Mouse (Mus musculus) kidney, adult 2 months (tissue): Measurements from ENCODE around the gene Med12l. TPM values are rescaled to one million over a fixed set of nuclear protein-coding genes. Genes with fewer than 3 reads are reported as not detected.

Source experiments
- DNase-seq: peaks from one replicate; pipeline ENCODE4 v3.0.0; 2021
- H3K27ac ChIP-seq: fragments of 200-500 bp; 2 replicates; pipeline ENCODE4 v1.5.1; 2012; ENCODE audit warnings: low read depth, low read length, control low read depth, inconsistent platforms; ENCODE audit not compliant: insufficient read depth
- H3K27me3 ChIP-seq: fragments of 200-500 bp; replicated peaks from 2 replicates; pipeline ENCODE4 v1.6.1; 2012; ENCODE audit warnings: mild to moderate bottlenecking, moderate library complexity, low read length, inconsistent platforms; ENCODE audit not compliant: control insufficient read depth, insufficient read depth
- H3K36me3 ChIP-seq: fragments of 200-500 bp; 2 replicates; pipeline ENCODE4 v1.6.1; 2012; ENCODE audit warnings: mild to moderate bottlenecking, moderate library complexity, low read length, inconsistent platforms; ENCODE audit not compliant: control insufficient read depth, insufficient read depth
- H3K4me1 ChIP-seq: fragments of 200-500 bp; 2 replicates; pipeline ENCODE4 v1.6.1; 2011; ENCODE audit warnings: low read length; ENCODE audit not compliant: control insufficient read depth, insufficient read depth
- H3K4me3 ChIP-seq: fragments of 200-500 bp; 2 replicates; pipeline ENCODE4 v1.5.1; 2011; ENCODE audit warnings: mild to moderate bottlenecking, low read depth, low read length, control low read depth; ENCODE audit not compliant: insufficient read depth
- CTCF ChIP-seq: fragments of 200-500 bp; conservative IDR thresholded peaks from 2 replicates; pipeline ENCODE4 v1.5.1; 2011; ENCODE audit warnings: low read depth, mild to moderate bottlenecking, control low read depth, low read length, moderate library complexity, mixed read lengths; ENCODE audit not compliant: insufficient read depth, insufficient read length
- POLR2A ChIP-seq: fragments of 200-500 bp; IDR thresholded peaks from one replicate; pipeline ENCODE4 v1.6.1; 2011; ENCODE audit warnings: low read depth, low read length, control low read depth
- WGBS: fragments of 180-500 bp; shearing (Covaris S2); methylation state at CpG from one replicate; pipeline ENCODE4 v1.1.7; 2018; 5-methylcytosine and 5-hydroxymethylcytosine counted together
- polyA plus RNA-seq: library from polyadenylated mRNA; depleted of rRNA; stranded (reverse); fragments of >200 nt; gene quantifications from 2 replicates; pipeline ENCODE4 v1.2.3, GENCODE M21; 2012

The Med12l gene
- polyA plus RNA-seq, 1 experiment = 0.64 TPM

DNA sequence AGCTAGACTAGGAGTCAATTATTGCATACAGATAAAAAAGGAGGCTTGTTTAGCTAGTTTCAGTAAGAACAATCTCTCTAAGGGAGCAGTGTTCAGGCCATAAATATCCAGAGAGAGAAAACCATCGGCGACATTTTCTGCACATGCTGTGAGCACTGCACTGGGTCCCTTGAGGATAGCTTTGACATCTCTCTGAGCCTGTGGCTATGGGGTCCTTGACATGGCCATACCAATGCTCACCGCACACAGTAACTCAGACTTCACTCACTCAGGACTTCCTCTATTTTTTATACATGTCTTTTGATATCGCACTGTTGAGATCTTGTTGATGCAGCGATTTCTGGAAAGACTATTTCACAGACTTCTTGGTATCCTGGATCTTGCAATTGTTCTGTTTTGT, 151.4 kb downstream of the Med12l start:
- H3K27me3 ChIP-seq = no peaks in the 10 kb centered on the region
- no peak overlapping the region for H3K27ac ChIP-seq
- TF ChIP-seq CTCF = no peak
- TF ChIP-seq POLR2A = no peak
- no peak for DNase-seq
- H3K36me3 ChIP-seq = no peaks in the 10 kb centered on the region
- WGBS = 91% methylated on average over 5 of the region's 5 CpGs
- H3K4me1 ChIP-seq = no peaks in the 10 kb centered on the region
- no peak overlapping the region for H3K4me3 ChIP-seq

DNA sequence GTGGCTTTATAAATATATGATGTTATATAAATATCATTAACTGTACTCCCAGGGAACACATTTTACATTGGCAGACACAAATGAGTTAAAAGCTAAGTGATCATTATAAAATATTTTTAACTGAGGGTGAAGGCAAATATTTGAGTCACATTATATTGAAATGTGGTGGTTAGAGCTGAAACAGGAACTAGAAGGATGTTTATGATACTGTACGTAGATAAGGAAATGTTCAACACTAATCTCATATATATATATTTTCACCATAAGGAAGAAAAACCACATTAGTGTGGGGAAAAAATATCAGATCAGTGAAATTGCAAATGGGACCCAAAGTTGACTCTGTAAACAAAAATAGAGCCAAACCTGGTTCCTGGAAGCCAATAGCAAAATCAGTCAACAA, 154.8 kb downstream of the Med12l start:
- DNase-seq = no peak
- TF ChIP-seq CTCF = no peak
- TF ChIP-seq POLR2A = no peak
- 90% methylated on average over 1 of the region's 1 CpGs for WGBS

GRCm38 (mm10) chr3:59167417-59168054, 161.9 kb downstream of the Med12l start:
- WGBS = 52% methylated on average over 2 of the region's 2 CpGs
- no peak for DNase-seq
- TF ChIP-seq POLR2A = no peak
- no peak for TF ChIP-seq CTCF
- Histone ChIP-seq H3K27me3 (no peaks in the 10 kb centered on the region), H3K36me3 (no peaks in the 10 kb centered on the region), H3K4me3 (no peak overlapping the region), H3K4me1 (no peaks in the 10 kb centered on the region; the same call in 1 of the 2 replicates), H3K27ac (no peak overlapping the region)

More for the DNA sequence above, 154.8 kb downstream of the Med12l start:
- H3K36me3 ChIP-seq = no peaks in the 10 kb centered on the region
- H3K4me3 ChIP-seq = no peak overlapping the region
- no peaks in the 10 kb centered on the region for H3K27me3 ChIP-seq
- no peaks in the 10 kb centered on the region for H3K4me1 ChIP-seq
- H3K27ac ChIP-seq = no peak overlapping the region

DNA sequence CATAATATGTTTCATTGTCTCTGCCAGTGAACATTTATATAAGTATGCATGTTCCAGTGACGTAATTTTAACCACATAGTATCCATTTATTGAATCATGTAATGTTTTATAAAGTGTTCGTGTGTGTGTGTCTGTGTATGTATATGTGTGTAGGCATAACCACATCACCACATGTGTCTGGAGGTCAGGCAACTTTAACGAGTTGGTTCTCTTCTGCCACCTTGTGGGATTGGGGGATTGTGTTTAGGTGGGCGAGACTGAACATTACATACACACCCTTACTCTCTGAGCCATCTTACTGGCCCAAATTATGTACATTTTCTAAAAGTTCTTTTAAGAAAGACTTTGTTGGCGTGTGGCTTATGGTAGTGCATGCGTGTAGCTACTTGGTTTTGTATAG, 162.9 kb downstream of the Med12l start:
- Histone ChIP-seq H3K36me3 (no peaks in the 10 kb centered on the region), H3K4me3 (no peak overlapping the region), H3K27me3 (no peaks in the 10 kb centered on the region), H3K4me1 (no peaks in the 10 kb centered on the region; the same call in 1 of the 2 replicates), H3K27ac (no peak overlapping the region)
- 89% methylated on average over 6 of the region's 6 CpGs for whole genome bisulfite sequencing
- no peak for DNase-seq
- TF ChIP-seq CTCF (no peak), POLR2A (no peak)

- TF ChIP-seq CTCF (no peak), POLR2A (no peak)
- WGBS = 75% methylated on average over 4 of the region's 4 CpGs
- no peaks in the 10 kb centered on the region; the same call in 1 of the 2 replicates for H3K4me1 ChIP-seq
- no peaks in the 10 kb centered on the region for H3K36me3 ChIP-seq
- DNase-seq = no peak
- H3K27ac ChIP-seq = no peak overlapping the region
- H3K4me3 ChIP-seq = no peak overlapping the region
- H3K27me3 ChIP-seq = no peaks in the 10 kb centered on the region
Measured at GRCm38 (mm10) chr3:59169215-59169614, 163.6 kb downstream of the Med12l start.

DNA sequence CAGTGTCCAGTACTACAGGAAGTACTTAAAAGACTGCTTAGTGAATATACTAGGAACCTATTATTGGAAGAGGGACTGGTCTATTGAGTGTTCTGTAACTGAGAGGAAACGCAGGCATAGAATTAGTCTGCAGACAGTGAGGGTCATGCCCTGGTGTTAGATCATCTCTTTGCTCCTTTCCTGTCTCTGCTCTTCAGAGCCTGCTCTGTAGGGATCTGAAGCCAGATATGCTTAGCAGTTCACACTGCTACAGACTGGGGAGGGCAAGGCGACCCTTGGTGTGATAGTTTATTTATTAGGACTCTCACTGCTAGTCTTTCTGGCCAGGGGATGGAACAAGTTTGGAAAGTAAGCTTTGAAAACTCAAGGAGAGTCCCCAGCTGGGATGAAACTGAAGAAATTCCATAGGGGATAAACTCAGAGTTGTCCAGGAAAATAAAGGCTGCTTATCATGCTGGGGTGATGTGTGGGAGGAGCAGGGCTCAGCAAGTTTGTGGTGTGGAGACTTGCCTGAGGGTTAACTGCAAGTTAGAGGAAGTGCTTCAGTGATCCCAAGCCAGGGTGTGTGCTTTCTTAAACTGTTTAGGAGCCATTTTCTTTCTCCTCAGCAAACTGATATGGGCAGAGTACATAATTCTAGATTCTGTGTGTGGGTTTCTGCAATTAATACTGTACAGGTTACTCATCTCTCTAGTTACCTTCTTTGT, 164.4 kb downstream of the Med12l start:
- TF ChIP-seq CTCF = no peak
- TF ChIP-seq POLR2A = no peak
- WGBS = 35% methylated on average over 2 of the region's 2 CpGs
- no peaks in the 10 kb centered on the region for H3K27me3 ChIP-seq
- no peak for DNase-seq
- H3K4me1 ChIP-seq = no peaks in the 10 kb centered on the region; the same call in 1 of the 2 replicates
- H3K4me3 ChIP-seq = no peak overlapping the region
- H3K36me3 ChIP-seq = no peaks in the 10 kb centered on the region
- H3K27ac ChIP-seq = no peak overlapping the region

DNA sequence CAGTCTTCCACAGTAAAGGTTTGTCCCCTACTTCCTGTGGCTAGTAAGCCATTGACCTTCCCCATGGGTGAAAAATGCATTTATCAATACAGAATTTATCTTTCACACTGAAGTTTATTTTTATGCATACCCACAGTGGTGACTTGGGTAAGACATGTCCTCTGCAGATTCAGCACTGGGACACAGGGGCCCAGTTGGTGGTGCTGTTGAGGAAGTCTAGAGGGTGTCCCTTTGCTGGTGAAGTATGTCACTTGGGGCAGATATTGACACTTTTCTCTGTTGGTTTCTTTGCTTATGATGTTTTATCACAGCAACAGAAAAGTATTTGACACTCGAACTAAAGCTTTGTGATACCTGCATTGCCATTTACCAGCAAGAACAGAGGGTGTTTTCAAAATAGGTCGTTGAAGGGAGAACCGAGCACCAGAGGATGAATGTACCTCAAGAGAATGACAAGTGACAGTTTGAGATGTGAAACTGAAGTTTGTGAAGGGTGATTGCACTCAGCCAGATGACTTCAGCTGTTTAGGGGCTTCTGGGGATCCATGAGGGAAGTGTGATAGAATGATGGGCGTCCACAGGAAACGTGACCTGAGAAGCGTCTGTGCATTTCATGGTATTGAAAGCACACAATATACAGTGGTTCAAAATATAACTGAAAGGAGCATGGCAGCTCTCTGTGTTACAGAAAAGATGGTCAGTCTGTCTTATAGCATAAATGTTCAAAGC, 169.0 kb downstream of the Med12l start:
- DNase-seq = no peak
- H3K4me3 ChIP-seq = no peak overlapping the region
- no peaks in the 10 kb centered on the region; the same call in 1 of the 2 replicates for H3K4me1 ChIP-seq
- H3K36me3 ChIP-seq = no peaks in the 10 kb centered on the region
- no peak overlapping the region for H3K27ac ChIP-seq
- WGBS = 68% methylated on average over 6 of the region's 6 CpGs
- H3K27me3 ChIP-seq = no peaks in the 10 kb centered on the region
- TF ChIP-seq POLR2A = no peak
- no peak for TF ChIP-seq CTCF
